Mouse (Mus musculus) heart, embryonic 16.5 days (tissue): ENCODE results near the gene Set. TPM values are rescaled to one million over a fixed set of nuclear protein-coding genes. Genes with fewer than 3 reads are reported as not detected.

Source experiments
- ATAC-seq: fragments of 200-750 bp; cut with Nextera tagmentation; replicated peaks from 2 replicates; pipeline ENCODE4 v1.8.0; 2017; ENCODE audit warnings: moderate number of reproducible peaks; ENCODE audit not compliant: insufficient read depth, low FRiP score; ENCODE audit errors: extremely low read depth
- H3K27ac ChIP-seq: fragments of 300-500 bp; sonication (generic); 2 replicates; pipeline ENCODE4 v1.5.1; 2014; ENCODE audit warnings: mild to moderate bottlenecking, low read length, control low read depth, moderate library complexity
- H3K27me3 ChIP-seq: fragments of 300-500 bp; sonication (generic); 2 replicates; pipeline ENCODE4 v1.6.1; 2014; ENCODE audit warnings: low read length, mixed read lengths; ENCODE audit not compliant: control insufficient read depth, insufficient read depth
- H3K36me3 ChIP-seq: fragments of 300-500 bp; sonication (generic); 2 replicates; pipeline ENCODE4 v1.6.1; 2014; ENCODE audit not compliant: control insufficient read depth, insufficient read depth
- H3K4me1 ChIP-seq: fragments of 300-500 bp; sonication (generic); 2 replicates; pipeline ENCODE4 v1.6.1; 2014; ENCODE audit warnings: low read length, mixed read lengths; ENCODE audit not compliant: control insufficient read depth, insufficient read depth
- H3K4me2 ChIP-seq: fragments of 300-500 bp; sonication (generic); 2 replicates; pipeline ENCODE4 v1.6.1; 2014; ENCODE audit warnings: low read depth, mild to moderate bottlenecking, control low read depth, low read length
- H3K4me3 ChIP-seq: fragments of 300-500 bp; sonication (generic); 2 replicates; pipeline ENCODE4 v1.5.1; 2014; ENCODE audit warnings: mild to moderate bottlenecking, control low read depth, low read length
- H3K9ac ChIP-seq: fragments of 300-500 bp; sonication (generic); 2 replicates; pipeline ENCODE4 v1.6.1; 2014; ENCODE audit warnings: low read length, control low read depth
- H3K9me3 ChIP-seq: fragments of 300-500 bp; sonication (generic); replicated peaks from 2 replicates; pipeline ENCODE4 v1.6.1; 2016; ENCODE audit warnings: low read length; ENCODE audit not compliant: control insufficient read depth
- WGBS: fragments of 180-500 bp; shearing (Covaris S2); extraction: QIAGEN DNeasy Blood & Tissue Kit; methylation state at CpG from one replicate; pipeline ENCODE4 v1.1.7; 2014; 5-methylcytosine and 5-hydroxymethylcytosine counted together
- polyA plus RNA-seq: library from polyadenylated mRNA; unstranded; fragments of >200 nt; fragmentation: Nextera tagmentation; extraction: Ambion mirVana; gene quantifications from 2 replicates; pipeline ENCODE4 v1.2.1, GENCODE M21; 2015

Gene Set
- polyA plus RNA-seq = 198 and 217 TPM in 2 replicates

- H3K9me3 ChIP-seq = no peaks in the 10 kb centered on the region
- no peak within 1 kb of the TSS for H3K9ac ChIP-seq
- no peaks in the 10 kb centered on the region for H3K4me1 ChIP-seq
- no peak for ATAC-seq
- no peak within 1 kb of the TSS for H3K4me2 ChIP-seq
- no peaks in the 10 kb centered on the region for H3K36me3 ChIP-seq
- H3K4me3 ChIP-seq = no peak within 1 kb of the TSS
- H3K27me3 ChIP-seq = no peaks in the 10 kb centered on the region
- WGBS = 48% methylated on average over 12 of the region's 12 CpGs
- no peak within 1 kb of the TSS for H3K27ac ChIP-seq
Measured at GRCm38 (mm10) chr2:30057223-30057904, at the start of gene Set. Gene Set, plus strand, starts transcription at chr2:30057378.

GRCm38 (mm10) chr2:30009101-30009500 lies 48.1 kb upstream of the Set start:
- Histone ChIP-seq H3K9ac (no peak overlapping the region), H3K36me3 (peaks cover 85% of the 10 kb centered on the region), H3K4me1 (no peaks in the 10 kb centered on the region), H3K4me2 (no peak overlapping the region), H3K27me3 (no peaks in the 10 kb centered on the region), H3K4me3 (no peak overlapping the region), H3K9me3 (no peaks in the 10 kb centered on the region), H3K27ac (no peak overlapping the region)
- no peak for ATAC-seq
- WGBS = 17% methylated on average over 1 of the region's 1 CpGs

- H3K27me3 ChIP-seq = no peaks in the 10 kb centered on the region
- H3K9ac ChIP-seq = no peak overlapping the region
- no peak overlapping the region for H3K4me3 ChIP-seq
- H3K27ac ChIP-seq = no peak overlapping the region
- no peak overlapping the region for H3K4me2 ChIP-seq
- no peaks in the 10 kb centered on the region for H3K9me3 ChIP-seq
- ATAC-seq = no peak
- 78% methylated on average over 8 of the region's 8 CpGs for WGBS
- H3K4me1 ChIP-seq = no peaks in the 10 kb centered on the region
- peaks cover 89% of the 10 kb centered on the region for H3K36me3 ChIP-seq
Measured at GRCm38 (mm10) chr2:30010840-30011281, 46.3 kb upstream of the Set start.

GRCm38 (mm10) chr2:30014326-30014966 lies 42.7 kb upstream of the Set start:
- ATAC-seq = no peak
- Histone ChIP-seq H3K27me3 (no peaks in the 10 kb centered on the region), H3K4me2 (no peak overlapping the region), H3K4me3 (no peak overlapping the region), H3K9ac (no peak overlapping the region), H3K4me1 (no peaks in the 10 kb centered on the region), H3K36me3 (peaks cover 88% of the 10 kb centered on the region), H3K9me3 (no peaks in the 10 kb centered on the region), H3K27ac (no peak overlapping the region)
- 73% methylated on average over 11 of the region's 11 CpGs for WGBS

- peaks cover 97% of the 10 kb centered on the region for H3K36me3 ChIP-seq
- H3K4me1 ChIP-seq = no peaks in the 10 kb centered on the region
- H3K27me3 ChIP-seq = no peaks in the 10 kb centered on the region
- WGBS = 76% methylated on average over 4 of the region's 4 CpGs
- no peak overlapping the region for H3K4me2 ChIP-seq
- no peaks in the 10 kb centered on the region for H3K9me3 ChIP-seq
- no peak for ATAC-seq
- H3K9ac ChIP-seq = no peak overlapping the region
- no peak overlapping the region for H3K27ac ChIP-seq
- H3K4me3 ChIP-seq = no peak overlapping the region
Measured at GRCm38 (mm10) chr2:30025454-30025853, 31.7 kb upstream of the Set start.

GRCm38 (mm10) chr2:30026997-30027396 lies 30.2 kb upstream of the Set start:
- H3K9me3 ChIP-seq = no peaks in the 10 kb centered on the region
- no peak for ATAC-seq
- peaks cover 97% of the 10 kb centered on the region for H3K36me3 ChIP-seq
- H3K9ac ChIP-seq = no peak overlapping the region
- no peak overlapping the region for H3K4me2 ChIP-seq
- WGBS = 94% methylated on average over 5 of the region's 5 CpGs
- H3K4me3 ChIP-seq = no peak overlapping the region
- H3K27me3 ChIP-seq = no peaks in the 10 kb centered on the region
- no peak overlapping the region for H3K27ac ChIP-seq
- H3K4me1 ChIP-seq = no peaks in the 10 kb centered on the region

- ATAC-seq = no peak
- no peak overlapping the region for H3K4me3 ChIP-seq
- H3K9ac ChIP-seq = no peak overlapping the region
- 59% methylated on average over 11 of the region's 11 CpGs for WGBS
- peaks cover 48% of the 10 kb centered on the region for H3K36me3 ChIP-seq
- no peak overlapping the region for H3K4me2 ChIP-seq
- no peaks in the 10 kb centered on the region for H3K4me1 ChIP-seq
- no peaks in the 10 kb centered on the region for H3K9me3 ChIP-seq
- H3K27me3 ChIP-seq = no peaks in the 10 kb centered on the region
- H3K27ac ChIP-seq = no peak overlapping the region
Measured at GRCm38 (mm10) chr2:30032244-30032846, 24.8 kb upstream of the Set start.

GRCm38 (mm10) chr2:30032957-30033356 lies 24.2 kb upstream of the Set start:
- no peak for ATAC-seq
- H3K9me3 ChIP-seq = no peaks in the 10 kb centered on the region
- no peaks in the 10 kb centered on the region for H3K27me3 ChIP-seq
- H3K4me1 ChIP-seq = no peaks in the 10 kb centered on the region
- WGBS = 75% methylated on average over 6 of the region's 6 CpGs
- no peak overlapping the region for H3K9ac ChIP-seq
- no peak overlapping the region for H3K4me3 ChIP-seq
- H3K36me3 ChIP-seq = peaks cover 43% of the 10 kb centered on the region
- H3K4me2 ChIP-seq = no peak overlapping the region
- no peak overlapping the region for H3K27ac ChIP-seq

- Histone ChIP-seq H3K4me1 (no peaks in the 10 kb centered on the region), H3K4me2 (no peak overlapping the region), H3K36me3 (no peaks in the 10 kb centered on the region), H3K9me3 (no peaks in the 10 kb centered on the region), H3K9ac (no peak overlapping the region), H3K27ac (no peak overlapping the region), H3K4me3 (no peak overlapping the region), H3K27me3 (no peaks in the 10 kb centered on the region)
- no peak for ATAC-seq
- WGBS = 74% methylated on average over 2 of the region's 2 CpGs
Measured at GRCm38 (mm10) chr2:30037762-30038161, 19.4 kb upstream of the Set start.
